Mouse (Mus musculus) adrenal gland, postnatal 36 days (tissue): ENCODE results near the gene Dnaja3. TPM values are rescaled to one million over a fixed set of nuclear protein-coding genes. Genes with fewer than 3 reads are reported as not detected.

Experiments
- DNase-seq, 2 experiments: peaks; one replicate each; pipeline ENCODE4 v3.0.0; 2021; ENCODE audit warnings: mixed read lengths in 1 of 2
- long read RNA-seq, 2 experiments: library from polyadenylated mRNA; stranded (forward); transcript quantifications; one replicate each; pipeline ENCODE4 v2.0.0; 2021; ENCODE audit warnings: borderline sequencing depth in 2 of 2
- total RNA-seq, 2 experiments: library from RNA; stranded (reverse); gene quantifications; 2 replicates each; pipeline ENCODE4 v1.2.3; 2021

The Dnaja3 gene
- 100 to 1,000 TPM; 118 to 143 TPM for total RNA-seq
- long read RNA-seq, experiment 1, transcript Dnaja3-201 (12 exons, 2,648 nt), result minor isoform, 55 of 329 reads
- long read RNA-seq, experiment 1, transcript Dnaja3-202 (11 exons, 2,505 nt), result major isoform, 249 of 329 reads
- long read RNA-seq, experiment 1, partial matches to known transcripts, result 11 of 329 reads
- long read RNA-seq, experiment 1, other reads (novel, unspliced or antisense), result 14 of 329 reads
- long read RNA-seq, experiment 2, transcript Dnaja3-202 (11 exons, 2,505 nt), result major isoform, 63 of 83 reads
- long read RNA-seq, experiment 2, transcript Dnaja3-201 (12 exons, 2,648 nt), result minor isoform, 16 of 83 reads
- long read RNA-seq, experiment 2, partial matches to known transcripts, result 0 of 83 reads
- long read RNA-seq, experiment 2, other reads (novel, unspliced or antisense), result 4 of 83 reads

- DNase-seq, result peak; percentile 93
Measured at GRCm38 (mm10) chr16:4639831-4640237, at the start of gene Dnaja3, which contains the start of gene Vasn. Gene Dnaja3 (plus strand): TSS chr16:4639989. Gene Vasn (plus strand): TSS chr16:4639941.

GRCm38 (mm10) chr16:4590236-4590635 is 49.6 kb upstream of the Dnaja3 start:
- no peak for DNase-seq

- DNase-seq, result peak; percentile 59 to 70
Measured at GRCm38 (mm10) chr16:4592909-4593875, 46.6 kb upstream of the Dnaja3 start.

- peak; percentile 78 to 82 for DNase-seq
Measured at GRCm38 (mm10) chr16:4593971-4594813, 45.6 kb upstream of the Dnaja3 start, which contains the start of gene Glis2. Gene Glis2 (plus strand): TSS chr16:4594713.

- DNase-seq, result no peak
Measured at GRCm38 (mm10) chr16:4594814-4595526, 44.8 kb upstream of the Dnaja3 start.

- peak in 1 of 2 experiments; percentile 58 for DNase-seq
Measured at GRCm38 (mm10) chr16:4595527-4595963, 44.2 kb upstream of the Dnaja3 start.

GRCm38 (mm10) chr16:4596141-4596728 is 43.6 kb upstream of the Dnaja3 start:
- DNase-seq, result no peak

- no peak for DNase-seq
Measured at GRCm38 (mm10) chr16:4596836-4597235, 43.0 kb upstream of the Dnaja3 start.

GRCm38 (mm10) chr16:4597296-4597695 is 42.5 kb upstream of the Dnaja3 start:
- no peak for DNase-seq

GRCm38 (mm10) chr16:4598041-4598440 is 41.7 kb upstream of the Dnaja3 start:
- no peak for DNase-seq

- DNase-seq, result no peak
Measured at GRCm38 (mm10) chr16:4598891-4599543, 40.8 kb upstream of the Dnaja3 start.

GRCm38 (mm10) chr16:4599616-4600015 is 40.2 kb upstream of the Dnaja3 start:
- no peak for DNase-seq

- no peak for DNase-seq
Measured at GRCm38 (mm10) chr16:4600701-4601310, 39.0 kb upstream of the Dnaja3 start.

- no peak for DNase-seq
Measured at GRCm38 (mm10) chr16:4602189-4602588, 37.6 kb upstream of the Dnaja3 start.

- peak in 1 of 2 experiments; percentile 35 for DNase-seq
Measured at GRCm38 (mm10) chr16:4602766-4603452, 36.9 kb upstream of the Dnaja3 start.

- no peak for DNase-seq
Measured at GRCm38 (mm10) chr16:4603453-4603837, 36.3 kb upstream of the Dnaja3 start.

GRCm38 (mm10) chr16:4604293-4604837 is 35.4 kb upstream of the Dnaja3 start:
- no peak for DNase-seq

GRCm38 (mm10) chr16:4605514-4606131 is 34.2 kb upstream of the Dnaja3 start:
- no peak for DNase-seq
